Mouse (Mus musculus) CH12F3 (cell line): ENCODE results near the gene Acta1.

Experiments
- in situ Hi-C: fragments of 300-500 bp; cut with MboI; formaldehyde crosslinking; loops from 2 replicates; pipeline ENCODE4 v1.14.3; 2020; ENCODE audit warnings: low sequenced_read_pairs

Gene Acta1

GRCm38 (mm10) chr8:123884721-123885565 is 9.6 kb downstream of the Acta1 start:
- in situ Hi-C loops, result no loop called here

DNA sequence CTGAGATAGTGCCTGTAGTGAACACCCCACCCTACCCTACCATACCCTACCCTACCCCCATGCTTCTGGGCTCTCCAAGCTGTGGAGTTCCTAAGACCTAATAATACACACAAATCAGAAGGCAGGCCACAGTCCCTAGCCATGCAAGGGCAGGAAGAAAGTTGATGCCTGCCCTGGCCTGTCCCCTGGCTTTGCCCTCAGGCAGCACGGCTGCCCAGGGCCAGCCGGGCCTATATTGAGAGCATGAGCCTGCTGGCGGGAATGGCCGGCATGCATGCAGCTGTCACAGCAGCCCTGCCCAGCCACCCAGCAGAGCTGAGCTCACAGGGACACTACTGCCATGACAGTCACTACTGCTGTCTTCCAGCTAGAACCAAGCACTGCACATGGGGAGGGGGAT is 11.5 kb downstream of the Acta1 start:
- in situ Hi-C loops, result no loop called here

- in situ Hi-C loops, result no loop called here
Observed at GRCm38 (mm10) chr8:123882412-123882811, 12.1 kb downstream of the Acta1 start.

DNA sequence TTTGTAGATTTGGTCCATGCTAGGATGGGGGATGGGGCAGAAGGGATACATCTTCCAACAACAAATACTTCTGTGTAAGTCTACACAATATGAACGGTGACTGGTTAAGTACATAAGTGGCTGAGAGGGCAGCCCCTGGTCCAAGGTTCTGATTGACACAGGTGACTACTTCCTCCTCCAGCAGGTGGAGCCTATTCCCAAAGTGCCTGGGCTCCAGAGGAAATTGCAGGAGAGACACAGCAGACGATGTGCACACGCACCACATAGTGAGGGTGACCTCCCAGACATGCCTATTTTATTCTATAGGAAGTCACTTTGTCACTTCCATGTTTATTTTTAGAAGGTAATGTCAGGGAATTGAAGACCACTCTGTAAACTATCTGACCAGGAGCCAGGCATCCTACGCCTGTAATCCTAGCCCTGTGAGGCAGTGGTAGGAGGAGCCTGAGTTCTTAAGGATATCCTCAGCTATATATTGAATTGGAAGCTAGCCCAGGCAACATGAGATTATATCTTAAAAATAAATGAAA is 13.7 kb downstream of the Acta1 start:
- in situ Hi-C loops, result no loop called here

GRCm38 (mm10) chr8:123880271-123880670 is 14.3 kb downstream of the Acta1 start:
- in situ Hi-C loops, result no loop called here

GRCm38 (mm10) chr8:123877865-123878264 is 16.7 kb downstream of the Acta1 start:
- in situ Hi-C loops, result no loop called here

DNA sequence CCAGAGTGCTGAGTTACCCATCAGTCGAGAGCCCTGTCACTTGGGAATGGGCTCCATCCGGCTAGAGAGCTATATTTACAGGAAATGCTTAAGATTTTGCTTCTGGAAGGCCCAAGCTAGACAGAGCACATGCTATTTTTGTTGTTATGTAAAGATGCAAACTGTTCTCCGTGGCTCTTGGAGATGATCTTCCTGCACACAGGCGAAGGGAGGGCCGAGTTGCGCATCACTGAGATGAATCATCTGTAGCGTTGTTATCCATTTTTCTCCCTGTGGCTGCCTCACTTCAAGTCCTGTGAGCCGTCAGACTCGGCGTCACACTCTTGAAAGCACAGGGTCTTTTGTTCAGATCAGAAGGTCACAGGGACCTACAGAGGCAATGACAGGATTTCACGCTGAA is 20.2 kb downstream of the Acta1 start:
- in situ Hi-C loops, result no loop called here

DNA sequence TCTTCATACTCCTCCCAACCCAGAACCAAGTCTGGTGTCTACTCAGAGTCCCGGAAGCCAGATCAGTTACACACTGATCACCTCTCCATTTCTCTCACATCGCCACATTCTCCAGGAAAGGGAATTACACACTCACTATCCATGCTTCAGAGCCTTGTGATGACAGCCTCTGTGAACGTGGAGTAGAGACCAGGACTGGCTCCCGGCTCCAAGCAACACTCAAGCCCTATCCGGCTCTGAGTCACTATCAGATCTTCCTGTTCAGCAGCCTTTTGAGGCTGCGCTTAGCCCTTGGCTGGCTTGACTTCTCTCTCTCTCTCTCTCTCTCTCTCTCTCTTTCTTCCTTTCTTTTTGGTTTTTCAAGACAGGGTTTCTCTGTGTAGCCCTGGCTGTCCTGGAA is 21.2 kb downstream of the Acta1 start:
- in situ Hi-C loops, result no loop called here

DNA sequence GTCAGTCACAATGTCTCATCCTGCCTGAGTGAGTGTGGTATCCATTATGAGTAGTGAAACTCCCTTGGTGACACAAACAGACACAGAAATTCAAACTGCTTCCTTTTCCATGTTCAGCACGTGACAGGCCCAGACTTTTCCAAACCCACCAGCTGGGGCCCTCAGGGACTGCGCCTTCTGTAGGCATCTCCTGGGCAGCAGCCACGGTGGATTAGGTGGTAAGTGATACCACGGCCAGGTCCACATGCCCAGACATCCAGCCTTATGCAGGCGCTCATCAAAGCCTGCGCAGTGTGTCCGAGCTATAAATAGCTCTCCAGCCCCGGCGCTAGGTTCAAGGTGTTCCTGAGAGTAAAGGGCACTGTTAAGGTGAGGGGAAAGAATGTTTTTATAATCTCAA is 22.5 kb downstream of the Acta1 start:
- in situ Hi-C loops, result no loop called here

DNA sequence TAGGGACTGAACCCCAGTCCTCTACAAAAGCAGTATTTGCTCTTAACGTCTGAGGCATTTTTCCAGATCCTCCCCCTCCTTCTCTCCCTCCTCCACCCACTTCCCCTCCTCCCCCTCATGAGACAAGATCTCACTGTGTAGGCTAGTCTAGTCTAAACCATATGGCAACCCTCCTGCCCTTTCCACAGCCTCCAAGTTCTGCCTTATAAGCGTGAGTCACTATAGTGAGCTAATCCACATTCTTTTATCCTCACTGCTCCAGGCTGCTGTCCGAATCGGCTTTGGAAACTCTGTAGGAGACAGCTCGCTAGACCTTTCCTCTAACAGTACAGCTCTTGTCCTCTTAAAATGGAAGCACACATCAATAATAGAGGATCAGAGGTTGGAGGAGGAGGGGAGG is 27.6 kb downstream of the Acta1 start:
- in situ Hi-C loops, result no loop called here

DNA sequence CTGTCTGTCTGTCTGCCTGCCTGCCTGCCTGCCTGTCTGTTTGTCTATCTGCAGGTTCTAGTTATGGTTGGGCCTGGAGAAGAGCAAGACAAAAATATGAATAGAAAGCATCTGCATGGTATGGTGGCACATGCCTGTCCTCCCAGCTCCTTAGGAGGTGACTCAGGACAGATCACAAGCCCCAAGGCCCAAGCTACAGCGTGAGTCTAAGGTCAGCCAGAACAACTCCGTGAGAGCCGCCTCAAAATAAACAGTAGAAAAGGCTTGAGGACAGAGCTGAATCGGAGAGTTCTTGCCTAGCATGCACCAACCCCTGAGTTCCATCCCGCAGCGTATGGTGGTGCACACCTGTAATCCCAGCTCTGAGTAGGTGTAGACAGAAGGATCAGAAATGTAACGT is 28.8 kb downstream of the Acta1 start:
- in situ Hi-C loops, result no loop called here

DNA sequence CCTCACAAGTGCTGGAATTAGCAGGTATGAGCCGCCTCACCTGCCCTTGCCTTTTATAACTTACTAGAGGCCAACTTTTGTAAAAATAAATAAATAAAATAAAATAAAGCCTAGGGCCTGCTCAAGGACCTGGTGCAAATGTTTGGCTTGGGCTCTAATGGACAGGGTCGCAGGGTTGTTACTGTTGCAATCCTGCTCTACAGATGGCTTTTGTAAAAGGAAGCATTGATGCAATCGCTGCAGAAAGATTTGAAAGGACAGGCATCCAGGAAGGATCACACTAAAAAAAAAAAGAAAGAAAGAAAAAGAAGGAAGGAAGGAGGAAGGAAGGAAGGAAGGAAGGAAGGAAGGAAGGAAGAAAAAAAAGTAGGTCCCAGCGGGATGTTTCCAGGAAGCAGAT is 34.2 kb downstream of the Acta1 start:
- in situ Hi-C loops, result no loop called here

DNA sequence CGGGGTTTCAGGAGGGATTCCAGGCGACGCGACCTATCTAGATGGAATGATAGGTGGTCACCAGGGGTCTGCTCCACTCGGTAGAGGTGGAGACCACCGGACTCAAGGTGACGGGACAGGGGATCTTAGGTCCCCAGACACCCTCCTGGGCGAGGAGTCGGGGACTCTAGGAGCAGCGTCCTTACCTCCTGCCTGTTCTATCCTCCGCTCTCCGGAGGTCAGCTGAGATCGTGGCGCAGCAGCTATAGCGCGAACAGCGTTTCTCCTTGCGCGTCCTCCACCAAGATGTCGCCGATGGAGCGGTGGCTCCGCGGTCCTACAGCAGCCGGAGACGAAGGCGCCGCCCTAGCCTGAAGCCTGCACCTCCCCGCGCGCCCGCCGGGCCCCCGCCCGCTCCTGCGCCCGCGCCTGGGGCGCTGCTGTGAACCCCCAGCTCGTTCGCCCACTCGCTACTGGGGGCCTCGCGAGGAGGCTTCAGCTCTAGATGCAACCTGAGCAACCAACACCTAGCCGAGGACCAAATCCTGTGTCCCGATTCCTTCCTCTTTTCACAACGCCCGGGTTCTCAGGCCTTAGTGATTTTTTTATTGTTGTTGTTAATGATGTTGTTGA is 34.8 kb downstream of the Acta1 start, which contains the start of gene Ccsap:
Gene Ccsap (minus strand): TSS at position 562 of the 612 bp plus-strand sequence.
- in situ Hi-C loops, result no loop called here

GRCm38 (mm10) chr8:123858941-123859647 is 35.5 kb downstream of the Acta1 start:
- in situ Hi-C loops, result no loop called here

GRCm38 (mm10) chr8:123858574-123858940 is 36.0 kb downstream of the Acta1 start:
- in situ Hi-C loops, result no loop called here

GRCm38 (mm10) chr8:123857361-123857760 is 37.2 kb downstream of the Acta1 start:
- in situ Hi-C loops, result no loop called here

DNA sequence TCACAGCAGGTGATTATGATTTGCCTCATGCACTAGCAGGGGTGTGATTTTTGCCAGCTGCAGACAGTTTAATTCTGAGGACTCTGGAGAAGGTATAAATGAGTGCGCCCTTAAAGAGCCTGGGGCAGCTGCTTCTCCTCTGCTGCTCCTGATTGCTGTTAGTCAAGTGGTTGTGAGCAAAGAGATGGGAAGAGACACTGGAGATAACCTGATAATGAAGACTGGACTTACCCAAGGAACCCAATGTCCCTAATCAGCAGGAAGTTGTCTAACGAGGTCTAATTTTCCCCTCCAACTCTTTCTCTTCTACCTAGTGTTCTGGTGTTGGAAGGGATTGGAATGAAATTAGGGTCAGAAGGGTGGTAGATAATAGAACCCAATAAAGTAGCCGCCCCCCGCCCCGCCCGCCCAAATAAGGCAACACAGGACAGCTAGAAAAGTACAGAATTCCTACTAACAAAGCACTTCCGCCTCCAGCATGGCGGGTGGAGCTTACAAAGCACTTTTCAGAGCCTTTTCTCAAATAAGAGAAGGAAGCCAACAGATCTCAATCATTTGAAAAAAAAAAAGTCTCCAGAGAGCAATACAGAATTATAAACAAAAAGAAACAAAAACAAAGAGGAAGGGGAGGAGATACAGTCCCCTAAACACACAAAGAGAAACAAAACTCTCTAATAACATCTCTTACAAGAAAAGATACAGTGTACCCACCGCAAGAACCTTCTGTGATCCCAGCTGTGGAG is 39.6 kb downstream of the Acta1 start:
- in situ Hi-C loops, result no loop called here

DNA sequence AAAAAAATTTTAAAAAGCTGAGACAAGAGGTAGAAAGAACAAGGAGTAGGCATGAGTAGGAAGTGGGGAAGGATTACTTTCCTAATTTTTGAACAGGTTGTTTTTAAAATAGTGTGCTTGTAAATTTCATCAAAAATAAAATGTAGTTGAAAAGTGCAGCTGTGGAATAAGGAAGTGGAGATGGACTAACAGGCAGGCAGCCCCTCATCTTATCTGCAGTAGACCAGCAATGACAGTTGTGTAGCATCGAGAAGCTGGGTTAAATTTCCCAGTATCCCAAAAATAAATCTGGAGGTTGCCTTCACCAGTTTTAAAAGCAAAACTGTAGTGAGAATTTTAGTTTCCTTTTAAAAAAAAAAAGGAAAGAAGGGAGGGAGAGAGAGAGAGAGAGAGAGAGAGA is 40.3 kb downstream of the Acta1 start:
- in situ Hi-C loops, result no loop called here

DNA sequence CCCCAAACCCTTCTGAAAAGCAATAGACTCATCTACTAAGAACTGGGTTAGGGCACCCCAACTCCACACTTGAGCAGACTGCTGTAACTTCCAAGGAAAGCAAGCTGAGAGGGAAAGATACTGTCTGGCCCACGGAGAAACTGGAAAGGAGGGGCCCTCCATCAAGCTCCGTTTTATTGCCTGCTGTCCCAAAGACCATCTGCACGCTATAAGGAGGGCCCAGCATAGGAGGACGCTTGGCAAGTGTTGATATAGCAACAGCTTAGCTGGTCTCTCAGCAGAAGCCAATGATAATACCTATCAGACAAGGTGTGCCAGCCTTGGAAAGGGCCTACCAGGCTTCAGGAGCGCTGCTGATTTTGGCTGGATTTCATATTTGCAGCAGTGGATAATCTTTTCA is 43.0 kb downstream of the Acta1 start:
- in situ Hi-C loops, result no loop called here

DNA sequence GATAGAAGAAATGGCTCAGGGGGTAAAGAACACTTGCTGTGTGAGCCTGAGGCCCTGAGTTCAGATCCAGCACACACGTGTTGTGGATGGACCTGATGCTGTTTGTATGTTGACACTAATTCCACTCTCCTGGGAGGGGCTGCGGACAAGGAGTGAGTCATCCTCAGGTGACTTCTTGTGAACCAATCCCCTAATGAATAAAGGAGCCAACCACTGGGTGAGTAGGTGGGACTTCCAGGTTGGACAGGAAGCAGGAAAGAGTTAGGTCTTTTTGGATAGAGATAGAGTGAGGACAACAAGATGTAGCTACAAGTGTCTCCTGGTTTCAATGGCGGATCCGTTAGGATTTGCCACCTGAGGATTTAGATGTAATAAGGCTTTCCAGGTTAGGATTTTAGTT is 45.2 kb downstream of the Acta1 start:
- in situ Hi-C loops, result no loop called here

GRCm38 (mm10) chr8:123847546-123847945 is 47.0 kb downstream of the Acta1 start:
- in situ Hi-C loops, result no loop called here
